Mouse (Mus musculus): ENCODE measurements around the gene Ahcyl1. TPM values are rescaled to one million over a fixed set of nuclear protein-coding genes. Genes with fewer than 3 reads are reported as not detected.

The Ahcyl1 gene
- polyA plus RNA-seq, 1 experiment from 2014 or later, result 106 TPM

DNA sequence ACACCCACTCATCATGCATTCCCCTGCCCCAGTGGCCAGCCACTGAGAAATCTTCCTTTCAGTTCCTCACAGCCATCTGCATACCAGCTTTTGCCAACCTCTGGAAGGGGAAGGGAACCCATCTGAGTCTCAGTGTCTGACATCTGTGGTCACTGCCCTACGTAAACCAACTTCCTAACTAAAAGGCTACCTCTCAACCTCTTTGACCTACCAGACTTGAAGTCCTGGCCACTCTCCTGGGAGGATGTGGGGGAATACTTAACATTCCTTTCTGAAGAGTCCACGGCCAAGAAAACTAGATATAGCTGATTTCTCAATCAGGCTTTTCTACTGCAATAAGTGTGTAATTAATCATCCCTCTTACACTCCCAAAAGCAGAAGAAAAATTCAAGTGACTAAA is 9.8 kb upstream of the Ahcyl1 start:
- Histone ChIP-seq H3K27ac (ENCODE audit: low read depth) (no peak overlapping the region), H3K4me2 (no peak overlapping the region), H3K4me3 (ENCODE audit: low read depth, low read length) (no peak overlapping the region), H3K9ac (no peak overlapping the region), H3K9me3 (ENCODE audit: low read depth, low read length) (no peaks in the 10 kb centered on the region), H3K4me1 (ENCODE audit: insufficient read depth) (no peaks in the 10 kb centered on the region), H3K36me3 (ENCODE audit: insufficient read depth) (no peaks in the 10 kb centered on the region), H3K27me3 (ENCODE audit: insufficient read depth, low read length) (no peaks in the 10 kb centered on the region)
- ATAC-seq (ENCODE audit: insufficient read depth) (no peak), DNase-seq (no peak)
- TF ChIP-seq CTCF (IDR thresholded peaks at IDR 0.05; ENCODE audit: low read depth), result no peak
- WGBS, result 6% methylated on average over 2 of the region's 2 CpGs

DNA sequence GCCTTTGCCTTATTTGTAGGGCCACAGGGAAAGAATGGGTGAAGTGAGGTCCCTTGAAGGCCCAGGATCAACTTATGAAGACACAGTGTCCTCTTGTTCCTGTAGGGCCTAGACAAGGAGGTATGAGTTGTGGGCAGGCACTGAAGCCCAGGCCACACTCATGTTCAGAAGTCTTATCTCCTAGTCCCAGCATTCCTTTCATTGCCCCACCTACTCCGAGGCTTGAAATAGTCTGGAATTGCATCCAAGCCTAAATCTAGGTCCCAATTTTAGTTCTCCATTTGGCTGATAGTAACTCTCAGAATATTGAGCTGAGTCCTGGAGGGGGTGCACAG is 8.0 kb upstream of the Ahcyl1 start:
- ATAC-seq (ENCODE audit: insufficient read depth) (no peak), DNase-seq (no peak)
- WGBS, result 93% methylated on average over 1 of the region's 1 CpGs
- H3K4me2 ChIP-seq, result no peak overlapping the region
- no peaks in the 10 kb centered on the region for H3K36me3 ChIP-seq (ENCODE audit: insufficient read depth)
- no peaks in the 10 kb centered on the region for H3K9me3 ChIP-seq (ENCODE audit: low read depth, low read length)
- no peak overlapping the region for H3K9ac ChIP-seq
- TF ChIP-seq CTCF (IDR thresholded peaks at IDR 0.05; ENCODE audit: low read depth), result no peak
- no peaks in the 10 kb centered on the region for H3K27me3 ChIP-seq (ENCODE audit: insufficient read depth, low read length)
- no peak overlapping the region for H3K4me3 ChIP-seq (ENCODE audit: low read depth, low read length)
- no peaks in the 10 kb centered on the region for H3K4me1 ChIP-seq (ENCODE audit: insufficient read depth)
- H3K27ac ChIP-seq (ENCODE audit: low read depth), result no peak overlapping the region

DNA sequence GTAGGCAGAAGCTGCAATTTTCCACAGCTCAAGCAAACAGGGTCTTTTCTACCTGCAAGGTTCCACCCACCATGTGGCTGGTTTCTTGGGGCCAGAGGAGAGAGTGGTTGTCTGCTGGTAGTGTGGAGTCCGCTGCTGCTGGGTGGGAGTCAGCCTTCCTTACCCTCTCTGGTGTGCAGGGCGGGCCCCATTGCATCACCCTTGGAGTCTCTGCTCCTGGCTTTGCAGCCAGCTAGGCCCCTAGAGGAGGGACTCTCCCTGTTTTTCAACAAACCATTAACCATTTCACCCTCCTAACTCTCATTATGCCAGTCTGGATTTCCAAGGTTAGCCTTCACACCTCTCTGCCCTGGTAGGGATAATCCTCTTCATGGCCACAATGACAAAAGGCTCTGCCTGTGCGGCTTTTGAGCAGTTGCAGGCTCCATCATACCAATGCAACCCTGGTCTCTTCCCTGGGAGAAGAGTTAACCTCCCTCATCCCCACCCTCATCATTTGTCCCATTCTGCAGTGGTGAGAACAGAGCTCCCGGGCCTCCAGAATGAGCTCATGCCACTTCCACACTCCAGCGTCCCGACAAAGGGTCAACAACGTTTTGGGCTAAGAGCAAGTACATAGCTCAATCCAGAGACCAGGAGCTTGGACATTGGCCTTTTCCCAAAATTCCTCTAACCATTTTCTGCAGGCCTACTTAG is 7.5 kb upstream of the Ahcyl1 start:
- no peaks in the 10 kb centered on the region for H3K36me3 ChIP-seq (ENCODE audit: insufficient read depth)
- no peak for TF ChIP-seq CTCF (IDR thresholded peaks at IDR 0.05; ENCODE audit: low read depth)
- no peaks in the 10 kb centered on the region for H3K9me3 ChIP-seq (ENCODE audit: low read depth, low read length)

DNA sequence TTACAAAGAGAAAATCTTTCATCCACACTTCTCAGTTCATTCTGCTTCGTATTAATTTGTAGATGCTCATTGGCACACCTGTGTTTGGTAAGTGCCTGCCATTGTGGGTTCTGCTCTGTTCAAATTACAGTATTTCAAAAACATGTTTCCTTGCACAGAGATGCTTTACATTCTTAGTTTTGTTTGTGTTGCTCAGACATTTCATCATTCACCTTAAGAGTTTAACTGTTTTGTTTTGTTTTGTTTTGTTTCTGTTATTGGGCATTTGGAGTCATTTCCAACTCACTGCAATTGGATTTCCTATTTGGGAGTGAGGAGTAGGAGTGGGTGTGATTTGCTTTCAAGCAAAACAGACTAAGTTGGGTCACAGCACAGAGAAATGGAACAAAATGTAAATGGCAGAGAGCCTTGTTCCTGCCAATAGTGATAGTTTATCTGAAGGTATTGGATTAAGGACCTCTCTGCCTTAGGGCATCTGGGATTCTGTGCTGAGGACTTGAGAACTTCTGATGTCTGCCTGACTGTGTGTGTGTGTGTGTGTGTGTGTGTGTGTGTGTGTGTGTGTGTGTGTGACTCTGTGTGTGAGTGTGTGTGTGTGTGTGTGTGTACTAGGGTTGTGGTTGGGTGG is 5.5 kb upstream of the Ahcyl1 start:
- ATAC-seq (ENCODE audit: insufficient read depth) (no peak), DNase-seq (no peak)
- Histone ChIP-seq H3K4me3 (ENCODE audit: low read depth, low read length) (no peak overlapping the region), H3K9ac (no peak overlapping the region), H3K4me2 (no peak overlapping the region), H3K36me3 (ENCODE audit: insufficient read depth) (no peaks in the 10 kb centered on the region), H3K9me3 (ENCODE audit: low read depth, low read length) (no peaks in the 10 kb centered on the region), H3K27ac (ENCODE audit: low read depth) (no peak overlapping the region), H3K27me3 (ENCODE audit: insufficient read depth, low read length) (no peaks in the 10 kb centered on the region), H3K4me1 (ENCODE audit: insufficient read depth) (peaks cover 3% of the 10 kb centered on the region; the same call in 1 of the 2 replicates)
- TF ChIP-seq CTCF (IDR thresholded peaks at IDR 0.05; ENCODE audit: low read depth), result no peak
- WGBS, result 89% methylated on average over 1 of the region's 1 CpGs

More for the DNA sequence above, 7.5 kb upstream of the Ahcyl1 start:
- WGBS, result 83% methylated on average over 7 of the region's 7 CpGs
- ATAC-seq (ENCODE audit: insufficient read depth), result no peak
- Histone ChIP-seq H3K4me2 (no peak overlapping the region), H3K9ac (no peak overlapping the region), H3K4me1 (ENCODE audit: insufficient read depth) (no peaks in the 10 kb centered on the region), H3K27ac (ENCODE audit: low read depth) (no peak overlapping the region), H3K27me3 (ENCODE audit: insufficient read depth, low read length) (no peaks in the 10 kb centered on the region), H3K4me3 (ENCODE audit: low read depth, low read length) (no peak overlapping the region)
- DNase-seq, result no peak

DNA sequence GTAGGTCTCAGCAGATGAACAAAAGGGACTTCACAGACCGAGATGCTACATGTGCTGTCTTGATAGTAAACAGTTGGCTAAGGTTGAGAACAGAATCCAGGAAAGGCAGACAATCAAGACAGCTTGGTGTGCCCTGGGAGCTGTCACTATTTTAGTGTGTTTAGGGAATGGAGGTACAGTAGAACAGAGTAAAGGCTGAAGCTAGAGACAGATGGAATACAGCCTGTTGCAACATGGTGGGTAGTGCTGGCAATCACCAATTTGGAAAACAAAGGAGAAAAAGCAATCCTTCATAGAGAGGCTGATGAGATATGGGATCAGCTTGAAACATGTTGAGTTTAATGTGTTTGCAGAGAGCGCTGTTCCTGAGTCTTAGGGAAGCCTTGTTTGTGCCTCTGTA is 4.3 kb upstream of the Ahcyl1 start:
- peaks cover 5% of the 10 kb centered on the region; the same call in 1 of the 2 replicates for H3K4me1 ChIP-seq (ENCODE audit: insufficient read depth)
- no peak for TF ChIP-seq CTCF (IDR thresholded peaks at IDR 0.05; ENCODE audit: low read depth)
- no peak overlapping the region for H3K9ac ChIP-seq
- H3K27me3 ChIP-seq (ENCODE audit: insufficient read depth, low read length), result no peaks in the 10 kb centered on the region
- H3K4me3 ChIP-seq (ENCODE audit: low read depth, low read length), result no peak overlapping the region
- H3K9me3 ChIP-seq (ENCODE audit: low read depth, low read length), result no peaks in the 10 kb centered on the region
- H3K27ac ChIP-seq (ENCODE audit: low read depth), result no peak overlapping the region
- DNase-seq, result no peak
- no peak overlapping the region for H3K4me2 ChIP-seq
- ATAC-seq (ENCODE audit: insufficient read depth), result no peak
- no peaks in the 10 kb centered on the region for H3K36me3 ChIP-seq (ENCODE audit: insufficient read depth)
- WGBS, result 84% methylated on average over 2 of the region's 2 CpGs

DNA sequence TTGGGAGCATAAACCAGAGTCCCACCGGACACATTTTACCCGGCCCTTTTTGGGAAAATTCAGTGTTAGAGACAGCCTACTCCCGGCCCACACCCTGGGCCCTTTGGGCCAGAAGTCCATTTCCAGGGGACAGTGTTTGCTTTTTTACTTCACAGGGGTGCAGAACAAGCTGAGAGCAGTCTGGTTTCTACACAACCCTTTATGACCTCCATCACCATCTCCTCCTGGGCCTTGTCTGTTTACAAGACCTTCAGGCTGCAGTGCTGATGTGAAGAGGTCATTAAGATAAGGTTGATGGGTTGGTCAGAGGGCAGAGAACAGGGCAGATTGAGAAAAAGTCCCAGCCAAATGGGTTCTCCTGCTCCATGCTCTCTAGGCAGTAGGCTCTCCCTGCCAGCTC is 550 bp upstream of the Ahcyl1 start:
- H3K27ac ChIP-seq (ENCODE audit: low read depth), result no peak overlapping the region
- no peaks in the 10 kb centered on the region for H3K36me3 ChIP-seq (ENCODE audit: insufficient read depth)
- no peaks in the 10 kb centered on the region for H3K9me3 ChIP-seq (ENCODE audit: low read depth, low read length)
- no peak overlapping the region for H3K4me3 ChIP-seq (ENCODE audit: low read depth, low read length)
- H3K4me1 ChIP-seq (ENCODE audit: insufficient read depth), result peaks cover 17% of the 10 kb centered on the region
- DNase-seq (no peak), ATAC-seq (ENCODE audit: insufficient read depth) (peak; percentile 9; the same call in 1 of the 2 replicates)
- 13% methylated on average over 3 of the region's 3 CpGs for WGBS
- peak overlapping the region; percentile 21; the same call in 1 of the 2 replicates for H3K9ac ChIP-seq
- no peak for TF ChIP-seq CTCF (IDR thresholded peaks at IDR 0.05; ENCODE audit: low read depth)
- no peaks in the 10 kb centered on the region for H3K27me3 ChIP-seq (ENCODE audit: insufficient read depth, low read length)
- H3K4me2 ChIP-seq, result peak overlapping the region; percentile 47

DNA sequence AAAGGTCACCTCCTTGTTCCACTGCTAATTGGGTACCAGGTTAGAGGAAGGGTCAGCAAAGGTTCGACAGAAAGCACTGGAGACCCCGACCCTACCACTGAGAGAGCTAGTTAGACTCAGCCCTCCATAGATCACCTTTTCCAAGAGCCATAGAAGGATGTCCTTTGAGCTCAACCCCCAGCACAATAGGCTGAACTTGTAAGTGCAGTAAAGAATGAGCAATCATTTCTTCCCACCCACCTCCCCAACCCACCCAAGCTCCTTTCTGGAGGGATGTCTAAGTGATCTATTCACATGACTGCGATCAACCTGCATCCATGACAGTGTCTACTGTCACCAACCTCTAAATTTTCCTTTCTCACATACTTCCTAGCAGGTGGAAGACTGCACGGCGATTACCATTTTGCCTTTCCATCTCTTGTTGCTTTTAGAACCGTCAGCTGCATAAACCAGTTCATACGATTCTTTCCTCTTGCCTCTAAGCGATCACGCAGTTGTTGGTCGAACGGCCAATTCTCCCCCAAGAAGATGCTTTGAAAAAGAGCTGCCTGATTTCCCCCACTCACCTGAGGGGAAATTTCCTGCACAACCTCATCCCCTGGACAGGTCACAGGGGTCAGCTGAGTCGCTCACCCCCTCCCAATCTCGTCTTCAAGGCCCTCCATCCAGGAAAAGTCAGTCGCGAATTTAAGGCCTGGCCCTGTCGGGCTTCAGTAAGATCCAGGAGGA is 977 bp downstream of the Ahcyl1 start:
- peak overlapping the region; percentile 87 for H3K4me2 ChIP-seq
- peaks cover 17% of the 10 kb centered on the region for H3K4me1 ChIP-seq (ENCODE audit: insufficient read depth)
- peak overlapping the region; percentile 98 for H3K9ac ChIP-seq
- H3K27ac ChIP-seq (ENCODE audit: low read depth), result peak overlapping the region; percentile 93
- H3K4me3 ChIP-seq (ENCODE audit: low read depth, low read length), result peak overlapping the region; percentile 85
- no peaks in the 10 kb centered on the region for H3K36me3 ChIP-seq (ENCODE audit: insufficient read depth)
- ATAC-seq (ENCODE audit: insufficient read depth) (no peak), DNase-seq (no peak)
- 5% methylated on average over 16 of the region's 16 CpGs for WGBS
- no peak for TF ChIP-seq CTCF (IDR thresholded peaks at IDR 0.05; ENCODE audit: low read depth)
- no peaks in the 10 kb centered on the region for H3K9me3 ChIP-seq (ENCODE audit: low read depth, low read length)
- H3K27me3 ChIP-seq (ENCODE audit: insufficient read depth, low read length), result no peaks in the 10 kb centered on the region
